Mouse (Mus musculus): ENCODE data around the gene Slc25a26. TPM values are rescaled to one million over a fixed set of nuclear protein-coding genes. Genes with fewer than 3 reads are reported as not detected.
"Not testable (repeated sequence)": the region's sequence is repeated elsewhere in the genome, so short reads cannot be mapped to it uniquely, and the experiment has no call there.

Gene Slc25a26
- total RNA-seq, 2 experiments from 2014 or later: 13.3 to 16.1 TPM

DNA sequence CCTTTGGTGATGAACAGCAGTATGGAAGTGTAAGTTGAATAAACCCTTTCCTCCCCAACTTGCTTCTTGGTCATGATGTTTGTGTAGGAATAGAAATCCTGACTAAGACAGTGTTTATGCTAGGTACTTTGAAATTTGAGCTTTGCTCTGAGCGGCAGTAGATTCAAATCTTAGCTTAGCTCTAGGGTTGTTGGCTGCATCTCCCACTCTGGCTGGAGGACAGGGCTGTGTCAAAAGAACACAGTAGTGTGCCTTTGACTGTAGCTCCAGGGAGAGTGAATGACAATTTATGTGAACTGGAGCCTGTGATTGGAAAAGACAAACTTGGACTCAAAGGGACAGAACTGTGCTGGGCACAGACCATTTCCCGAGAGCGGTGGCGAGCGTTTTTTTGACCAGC is 53.0 kb downstream of the Slc25a26 start:
- DNase-seq: no peak

DNA sequence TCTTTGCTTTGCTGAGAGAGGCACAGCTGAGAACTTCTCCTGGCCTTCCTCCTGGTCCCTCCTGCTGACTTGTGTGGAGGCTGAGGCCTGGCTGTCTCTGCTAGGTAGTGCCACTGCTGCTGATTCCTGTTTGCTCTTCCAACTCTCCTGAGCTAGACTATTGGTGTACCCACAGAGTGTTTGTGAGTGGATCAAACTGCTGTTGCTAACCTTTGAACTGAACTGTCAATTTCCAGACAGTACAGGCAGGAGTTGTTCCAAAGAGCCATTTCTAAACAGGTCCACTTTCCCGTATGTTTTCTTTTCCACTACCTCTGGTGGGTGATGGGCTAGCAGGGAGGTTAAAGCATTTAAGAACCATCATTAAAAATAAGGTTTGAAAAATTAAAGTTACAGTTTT is 58.5 kb downstream of the Slc25a26 start:
- DNase-seq: not testable (repeated sequence)

DNA sequence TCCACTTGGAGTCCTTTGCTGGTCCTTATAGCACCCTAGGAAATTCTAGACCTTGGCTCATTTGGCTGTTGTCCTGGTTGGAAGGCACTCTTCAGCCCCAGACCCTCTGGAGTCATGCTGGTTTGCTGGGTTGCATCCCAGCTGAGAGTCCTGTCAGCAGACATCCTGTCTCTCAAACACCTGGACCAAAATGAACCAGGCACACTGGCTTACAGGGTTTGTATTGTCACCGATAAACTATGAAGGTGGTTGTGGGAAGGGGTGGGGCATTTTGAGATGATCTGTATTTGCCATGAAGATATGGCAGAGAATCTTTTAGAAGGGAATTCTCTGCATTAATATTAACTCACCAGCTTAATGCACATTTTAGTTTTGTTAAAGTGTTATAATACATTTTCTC is 60.8 kb downstream of the Slc25a26 start:
- no peak for DNase-seq

GRCm38 (mm10) chr6:94561346-94561745 is 61.2 kb downstream of the Slc25a26 start:
- no peak for DNase-seq

DNA sequence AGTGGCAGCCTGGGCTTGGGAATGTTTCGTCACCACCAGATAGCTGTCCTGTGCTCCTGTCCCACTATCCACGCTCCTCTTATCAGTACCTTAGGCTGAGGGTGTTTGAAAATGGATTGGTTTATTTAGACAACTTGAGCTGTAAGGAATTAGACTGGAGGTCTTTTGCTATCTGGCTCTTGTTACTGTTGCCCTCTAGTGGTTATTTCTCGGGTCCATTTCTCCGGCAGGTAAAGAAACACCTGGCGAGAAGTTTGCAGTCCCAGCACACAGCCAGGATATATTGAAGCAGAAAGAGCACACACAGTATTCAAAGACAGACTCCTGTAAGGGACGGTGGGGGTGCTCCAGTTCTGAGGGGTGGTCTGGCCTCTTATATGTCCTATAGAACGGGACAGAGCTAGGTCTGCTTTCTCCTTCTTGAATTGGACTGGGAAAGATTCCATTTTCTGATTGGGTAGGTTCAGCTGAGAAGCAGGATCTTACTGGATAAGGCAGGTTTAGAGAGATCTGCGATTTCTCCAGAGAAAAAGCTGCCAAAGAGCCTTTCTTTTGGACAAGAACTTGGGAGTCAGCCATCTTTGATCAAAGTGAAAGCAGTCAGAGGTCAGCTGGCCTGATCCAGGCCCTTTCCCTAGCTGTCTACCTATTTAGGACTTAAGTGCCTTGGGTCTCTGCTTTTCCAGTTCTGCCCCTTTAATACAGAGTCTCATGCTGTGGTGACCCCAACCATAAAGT is 63.2 kb downstream of the Slc25a26 start:
- no peak for DNase-seq

DNA sequence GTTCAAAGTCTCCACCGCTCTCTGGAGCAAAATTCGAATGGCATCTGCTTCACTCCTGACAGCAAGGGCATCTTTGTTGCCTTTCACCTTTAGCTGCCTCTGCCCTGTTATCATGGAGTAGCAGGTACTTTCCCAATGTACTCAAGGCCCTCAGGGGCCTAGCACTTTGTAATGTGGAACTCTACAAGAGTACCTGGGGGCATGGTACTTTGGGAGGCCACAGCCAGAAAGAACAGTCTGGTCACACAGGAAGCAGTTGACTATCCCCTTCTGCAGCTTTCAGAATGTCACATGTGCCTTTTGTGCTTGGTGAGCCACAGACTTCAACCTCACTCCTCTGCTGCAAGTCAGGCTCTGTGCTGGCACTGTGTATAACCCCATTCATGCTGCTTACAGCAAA is 65.6 kb downstream of the Slc25a26 start:
- DNase-seq: no peak

DNA sequence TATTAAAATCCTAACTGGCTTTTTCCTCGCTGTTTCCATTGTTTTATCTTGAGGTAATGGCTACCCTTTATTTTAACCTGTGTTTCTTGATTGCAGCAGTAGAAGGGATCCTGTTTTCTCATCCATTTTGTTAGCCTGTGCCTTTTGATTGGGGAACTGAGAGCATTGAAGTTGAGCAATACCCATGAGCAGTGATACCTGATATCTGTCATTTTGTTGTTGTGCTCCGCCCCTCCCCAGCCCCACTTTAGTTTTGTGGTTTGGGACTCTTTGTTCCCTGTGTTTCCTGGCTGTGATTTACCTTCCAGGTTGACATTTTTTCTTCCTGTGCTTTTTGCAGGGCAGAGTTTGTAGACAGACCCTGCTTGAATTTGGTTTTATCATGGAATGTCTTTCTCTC is 67.9 kb downstream of the Slc25a26 start:
- DNase-seq: no peak

GRCm38 (mm10) chr6:94575526-94576166 is 75.5 kb downstream of the Slc25a26 start:
- no peak for DNase-seq

- no peak for DNase-seq
Observed at GRCm38 (mm10) chr6:94577991-94578390, 77.9 kb downstream of the Slc25a26 start.

GRCm38 (mm10) chr6:94582055-94582454 is 81.9 kb downstream of the Slc25a26 start:
- no peak for DNase-seq

DNA sequence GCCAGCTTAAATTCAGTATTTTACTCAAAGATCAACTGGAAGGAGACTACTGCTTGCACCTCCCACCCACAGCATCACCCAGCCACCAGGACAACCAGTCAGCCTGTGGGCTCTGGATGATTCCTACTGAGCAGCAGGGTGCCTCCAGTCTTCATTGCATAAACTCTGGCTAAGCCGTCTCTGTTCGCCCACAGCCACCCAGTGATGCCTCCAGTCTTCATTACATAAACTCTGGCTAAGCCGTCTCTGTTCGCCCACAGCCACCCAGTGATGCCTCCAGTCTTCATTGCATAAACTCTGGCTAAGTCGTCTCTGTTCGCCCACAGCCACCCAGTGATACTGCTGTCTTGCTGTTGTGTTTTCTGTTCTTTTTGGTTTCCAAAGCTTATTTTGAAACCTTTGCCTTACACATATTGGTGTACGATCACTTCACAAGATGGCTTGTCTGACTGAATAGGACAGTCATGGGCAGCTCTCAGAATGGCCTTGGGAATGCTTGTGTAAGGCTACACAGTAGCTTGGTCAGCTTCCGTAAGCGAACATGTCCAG is 84.1 kb downstream of the Slc25a26 start:
- DNase-seq: no peak

DNA sequence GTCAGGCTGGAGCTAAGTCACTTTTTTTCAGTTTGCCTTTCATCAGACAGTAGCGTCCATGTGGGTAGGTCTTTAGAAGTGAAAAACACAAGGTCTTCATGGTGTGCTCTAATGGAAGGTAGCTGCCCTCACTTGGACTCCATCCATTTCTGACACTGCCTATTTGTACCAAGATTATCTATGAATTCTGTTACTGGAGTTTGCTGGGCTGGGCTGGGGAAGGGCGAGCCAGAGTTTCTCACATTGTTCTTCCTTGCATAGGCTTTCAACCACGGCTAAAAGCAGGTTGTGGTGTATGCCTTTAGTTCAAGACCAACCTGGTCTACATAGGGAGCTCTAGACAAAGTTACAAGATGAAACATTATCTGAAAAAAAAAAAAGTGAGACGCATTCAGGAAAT is 84.8 kb downstream of the Slc25a26 start:
- DNase-seq: no peak

DNA sequence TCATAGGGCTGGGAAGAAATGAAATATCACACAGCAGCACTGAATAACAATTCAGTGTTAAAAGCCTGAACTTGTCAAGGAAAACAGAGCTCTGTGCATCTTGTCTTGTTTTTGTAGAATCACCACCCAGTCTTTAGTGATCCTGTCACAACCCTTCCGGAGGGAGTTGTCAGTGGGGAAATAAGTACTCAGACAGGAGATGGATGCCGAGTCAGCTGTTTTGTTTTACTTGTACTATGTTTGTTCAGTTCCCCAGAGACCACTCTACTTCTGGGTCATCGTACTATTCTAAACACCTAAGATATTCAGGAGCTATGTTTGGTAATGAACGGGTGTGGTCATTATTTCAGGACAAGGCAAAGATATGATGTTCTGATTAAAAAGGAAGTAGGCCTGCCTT is 88.2 kb downstream of the Slc25a26 start:
- DNase-seq: no peak

- peak; percentile 52 for DNase-seq
Observed at GRCm38 (mm10) chr6:94592243-94592642, 92.1 kb downstream of the Slc25a26 start.

GRCm38 (mm10) chr6:94592710-94593109 is 92.6 kb downstream of the Slc25a26 start:
- DNase-seq: no peak

DNA sequence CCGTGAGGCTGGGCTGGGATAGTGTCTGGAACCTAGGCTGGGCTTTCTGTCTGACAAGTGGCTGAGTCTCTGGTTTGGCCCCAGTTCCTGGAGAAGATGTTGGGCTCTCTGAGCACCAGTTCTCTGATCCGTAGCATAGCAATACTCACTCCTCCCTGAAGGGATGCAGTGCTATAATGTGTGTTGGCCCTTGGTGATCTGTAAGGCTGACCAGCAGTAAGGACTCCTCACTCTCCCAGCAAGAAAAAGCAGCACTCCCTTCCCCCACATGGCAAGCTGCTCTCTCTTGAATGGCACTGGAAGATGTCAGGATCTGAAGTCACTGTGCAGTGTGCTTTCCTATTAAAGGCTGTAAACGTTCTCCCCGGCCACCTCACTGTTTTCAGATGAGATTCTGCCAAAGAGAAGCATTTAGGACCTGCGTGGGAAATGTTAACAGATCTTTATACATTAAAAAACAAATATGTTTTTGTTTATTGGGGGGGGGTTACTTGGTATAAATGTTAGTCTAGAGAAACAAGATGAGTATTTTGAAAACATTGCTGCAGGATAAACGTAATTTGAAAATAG is 94.0 kb downstream of the Slc25a26 start:
- DNase-seq: no peak

GRCm38 (mm10) chr6:94594711-94595110 is 94.6 kb downstream of the Slc25a26 start:
- peak; percentile 45 for DNase-seq

- no peak for DNase-seq
Observed at GRCm38 (mm10) chr6:94595206-94595605, 95.1 kb downstream of the Slc25a26 start.

DNA sequence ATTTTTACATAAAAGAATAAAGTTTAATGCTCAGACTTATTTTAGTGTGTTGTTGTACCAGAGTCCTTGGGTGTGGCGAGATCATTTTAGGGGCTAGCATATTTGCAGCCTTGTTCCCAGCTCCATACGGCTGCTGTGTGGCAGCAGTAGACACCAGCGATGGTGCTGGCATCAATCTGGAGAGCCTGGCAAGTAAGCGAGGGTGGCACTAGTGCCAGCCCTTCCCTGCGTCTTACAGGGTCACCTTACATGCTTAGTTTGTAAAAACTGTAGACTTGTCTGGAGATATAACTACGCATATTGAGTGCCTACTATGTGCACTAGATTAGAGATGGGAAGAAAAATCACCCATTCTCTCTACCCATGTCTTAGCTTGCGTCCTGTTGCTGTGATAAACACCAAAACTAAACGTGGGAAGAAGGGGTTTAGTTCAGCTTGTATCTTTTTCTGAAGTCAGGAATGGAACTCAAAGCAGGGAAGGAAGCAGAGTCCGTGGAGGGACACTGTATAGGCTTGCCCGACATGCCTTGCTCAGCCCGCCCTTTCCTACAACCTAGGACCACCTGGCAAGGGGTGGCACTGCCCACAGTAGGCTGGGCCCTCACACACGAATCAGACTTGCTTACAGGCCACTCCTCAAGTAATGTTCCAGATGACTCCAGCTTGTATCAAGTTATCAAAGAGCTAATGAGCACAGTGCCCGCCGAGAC is 96.1 kb downstream of the Slc25a26 start:
- DNase-seq: peak; percentile 56

DNA sequence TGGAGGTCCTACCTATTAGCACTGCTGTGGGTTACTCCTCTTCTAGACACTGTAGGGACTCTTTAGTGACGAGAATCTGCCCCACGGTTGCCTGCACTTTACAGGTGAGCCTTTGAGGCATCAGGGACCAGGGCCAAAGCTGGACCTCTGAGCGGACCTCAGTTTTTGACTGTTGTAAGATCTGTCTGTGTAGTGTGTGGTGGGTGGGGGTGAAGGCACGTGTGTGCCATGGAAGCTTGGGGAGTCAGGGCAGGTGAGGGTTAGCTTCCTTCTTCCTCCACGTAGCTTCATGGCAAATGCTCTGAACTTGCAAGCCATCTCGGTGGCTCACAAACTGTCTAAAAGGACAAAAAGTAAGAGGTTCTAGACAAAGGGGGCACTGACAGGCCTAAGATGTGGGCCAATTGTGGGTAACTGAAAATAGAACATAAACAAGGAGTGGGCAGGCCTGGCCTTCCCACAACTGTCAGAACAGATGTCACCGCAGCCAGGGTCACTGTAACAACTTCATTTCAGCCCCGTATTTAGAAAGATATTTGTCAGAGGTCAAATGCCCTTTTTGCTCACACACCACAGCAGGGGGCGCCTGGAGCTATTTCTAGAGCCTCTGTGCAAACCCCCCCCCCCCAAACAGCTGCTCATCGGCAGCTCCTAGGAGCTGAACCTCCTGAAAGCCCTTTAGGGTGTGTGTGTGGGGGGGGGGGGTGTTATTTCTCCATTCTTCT is 96.8 kb downstream of the Slc25a26 start:
- DNase-seq: no peak

DNA sequence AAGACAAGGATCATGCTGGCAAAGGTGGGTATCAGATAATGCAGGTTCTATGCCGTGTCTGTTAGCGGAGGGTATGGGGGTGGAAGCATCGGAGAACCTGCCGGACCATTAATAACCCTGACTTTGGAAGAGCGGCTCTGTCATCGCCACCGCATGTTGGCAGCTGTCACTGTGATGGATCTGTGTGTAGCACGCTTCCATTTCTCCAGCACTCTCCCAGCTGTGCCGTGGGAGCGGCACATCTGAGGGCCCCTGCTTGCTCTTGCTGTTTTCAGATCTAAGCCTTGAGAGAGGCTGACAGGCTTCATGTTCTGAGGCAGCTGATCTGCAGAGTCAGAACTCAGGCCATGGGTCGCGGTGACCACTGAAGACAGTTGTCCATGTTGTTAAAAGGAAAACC is 98.3 kb downstream of the Slc25a26 start:
- peak; percentile 44 for DNase-seq

- no peak for DNase-seq
Observed at GRCm38 (mm10) chr6:94599016-94599415, 98.9 kb downstream of the Slc25a26 start.
